Mouse (Mus musculus) ovary, adult 18-20 months (tissue): ENCODE results near the gene Dock3.
"Not testable (repeated sequence)": the region's sequence is repeated elsewhere in the genome, so short reads cannot be mapped to it uniquely, and the experiment has no call there.

Experiments
- DNase-seq: peaks from one replicate; pipeline ENCODE4 v3.0.0; 2022; ENCODE audit warnings: low spot score, mixed read lengths

Dock3 gene

GRCm38 (mm10) chr9:107259571-107259970, 27.9 kb upstream of the Dock3 start:
- DNase-seq = no peak

- no peak for DNase-seq
These were observed 23.9 kb upstream of the Dock3 start for GRCm38 (mm10) chr9:107255596-107255995.

GRCm38 (mm10) chr9:107254925-107255324, 23.2 kb upstream of the Dock3 start:
- no peak for DNase-seq

- DNase-seq = peak; percentile 63
These were observed 22.8 kb upstream of the Dock3 start for GRCm38 (mm10) chr9:107254476-107254875.

GRCm38 (mm10) chr9:107252164-107252563, 20.5 kb upstream of the Dock3 start:
- DNase-seq = no peak

- no peak for DNase-seq
These were observed 19.0 kb upstream of the Dock3 start for GRCm38 (mm10) chr9:107250416-107251337.

GRCm38 (mm10) chr9:107249154-107249553, 17.4 kb upstream of the Dock3 start:
- DNase-seq = no peak

GRCm38 (mm10) chr9:107246170-107246569, 14.5 kb upstream of the Dock3 start:
- DNase-seq = no peak

- no peak for DNase-seq
These were observed 13.6 kb upstream of the Dock3 start for GRCm38 (mm10) chr9:107245311-107245710.

GRCm38 (mm10) chr9:107236151-107236550, 4.4 kb upstream of the Dock3 start:
- DNase-seq = no peak

- DNase-seq = no peak
These were observed 3.6 kb upstream of the Dock3 start for GRCm38 (mm10) chr9:107235261-107235660.

GRCm38 (mm10) chr9:107232140-107232539, 431 bp upstream of the Dock3 start:
- no peak for DNase-seq

GRCm38 (mm10) chr9:107230991-107231538, 644 bp downstream of the Dock3 start:
- no peak for DNase-seq

- no peak for DNase-seq
These were observed 7.1 kb downstream of the Dock3 start for GRCm38 (mm10) chr9:107224597-107224996.

- not testable (repeated sequence) for DNase-seq
These were observed 56.9 kb downstream of the Dock3 start for GRCm38 (mm10) chr9:107174831-107175230.

- no peak for DNase-seq
These were observed 65.9 kb downstream of the Dock3 start for GRCm38 (mm10) chr9:107165792-107166191.

GRCm38 (mm10) chr9:107164825-107165224, 66.9 kb downstream of the Dock3 start:
- no peak for DNase-seq

- DNase-seq = not testable (repeated sequence)
These were observed 75.3 kb downstream of the Dock3 start for GRCm38 (mm10) chr9:107156388-107156787.

GRCm38 (mm10) chr9:107112791-107113190, 118.9 kb downstream of the Dock3 start:
- peak; percentile 40 for DNase-seq

- DNase-seq = no peak
These were observed 119.7 kb downstream of the Dock3 start for GRCm38 (mm10) chr9:107112056-107112455.

GRCm38 (mm10) chr9:107099487-107099886, 132.2 kb downstream of the Dock3 start:
- DNase-seq = no peak

GRCm38 (mm10) chr9:107089451-107089850, 142.3 kb downstream of the Dock3 start:
- DNase-seq = not testable (repeated sequence)

GRCm38 (mm10) chr9:107087531-107087930, 144.2 kb downstream of the Dock3 start:
- DNase-seq = no peak
